Mouse (Mus musculus) gastrocnemius, adult 8-10 months (tissue): ENCODE results near the gene Mettl7a2. TPM values are rescaled to one million over a fixed set of nuclear protein-coding genes. Genes with fewer than 3 reads are reported as not detected.

Experiments used
- DNase-seq, 2 experiments: peaks; one replicate each; pipeline ENCODE4 v3.0.0; 2022; ENCODE audit warnings: low spot score in 2 of 2
- total RNA-seq, 4 experiments: library from RNA; stranded (reverse); gene quantifications; 2 replicates each; pipeline ENCODE4 v1.2.4; 2022

Mettl7a2 gene
- total RNA-seq, 4 experiments from 2014 or later, result 0.77 to 1.0 (median 0.91) TPM

- no peak for DNase-seq
Observed at GRCm38 (mm10) chr15:100393016-100393415, 40.0 kb downstream of the Mettl7a2 start.

- no peak for DNase-seq
Observed at GRCm38 (mm10) chr15:100395561-100395960, 42.6 kb downstream of the Mettl7a2 start.

- DNase-seq, result no peak
Observed at GRCm38 (mm10) chr15:100400592-100401250, 47.7 kb downstream of the Mettl7a2 start.

GRCm38 (mm10) chr15:100401811-100402210 lies 48.8 kb downstream of the Mettl7a2 start:
- DNase-seq, result no peak

GRCm38 (mm10) chr15:100402347-100402746 lies 49.3 kb downstream of the Mettl7a2 start:
- no peak for DNase-seq

GRCm38 (mm10) chr15:100402798-100403197 lies 49.8 kb downstream of the Mettl7a2 start:
- no peak for DNase-seq

- no peak for DNase-seq
Observed at GRCm38 (mm10) chr15:100403318-100404000, 50.5 kb downstream of the Mettl7a2 start.

- DNase-seq, result no peak
Observed at GRCm38 (mm10) chr15:100406088-100406487, 53.1 kb downstream of the Mettl7a2 start.

- no peak for DNase-seq
Observed at GRCm38 (mm10) chr15:100410918-100411672, 58.1 kb downstream of the Mettl7a2 start.

Other genes with a start within 250 kb of the Mettl7a2 start
- gene Atf1, start 125.4 kb upstream of the Mettl7a2 start, total RNA-seq, result 10 to 100 TPM; 48.3 to 65.5 (median 60.5) TPM
- not detected for gene Tmprss12, start 72.4 kb upstream of the Mettl7a2 start, total RNA-seq
- gene Mettl7a1, start 49.1 kb upstream of the Mettl7a2 start, total RNA-seq, result 10 to 100 TPM; 37.7 to 45.7 (median 44.6) TPM
- gene Mettl7a3, start 18.3 kb upstream of the Mettl7a2 start, total RNA-seq, result under 1 TPM in 3 of 4 experiments, not detected in 1; 0.17 to 0.43 (median 0.22) TPM
- under 1 TPM in 1 of 4 experiments, not detected in 3; 0.45 TPM for gene Methig1, start 51 bp upstream of the Mettl7a2 start, total RNA-seq
- not detected for gene Higd1c, start 11.3 kb downstream of the Mettl7a2 start, total RNA-seq
- under 1 TPM in 1 of 4 experiments, not detected in 3; 0.12 TPM for gene Gm5475, start 68.9 kb downstream of the Mettl7a2 start, total RNA-seq
- gene Slc11a2, start 71.9 kb downstream of the Mettl7a2 start, total RNA-seq, result 10 to 100 TPM; 31.0 to 39.7 (median 36.9) TPM
- gene Letmd1, start 115.8 kb downstream of the Mettl7a2 start, total RNA-seq, result 1 to 10 TPM; 6.6 to 7.9 (median 7.0) TPM
- gene Csrnp2, start 142.3 kb downstream of the Mettl7a2 start, total RNA-seq, result 1 to 10 TPM; 2.6 to 4.0 (median 3.4) TPM
- gene Tfcp2, start 198.8 kb downstream of the Mettl7a2 start, total RNA-seq, result 10 to 100 TPM in 2 of 4 experiments, 1 to 10 TPM in 2; 7.9 to 11.6 (median 9.7) TPM
- gene Pou6f1, start 246.8 kb downstream of the Mettl7a2 start, total RNA-seq, result 10 to 100 TPM; 14.7 to 16.6 (median 16.2) TPM